Mouse (Mus musculus) liver, embryonic 13.5 days (tissue): ENCODE data around the gene Carf. TPM values are rescaled to one million over a fixed set of nuclear protein-coding genes. Genes with fewer than 3 reads are reported as not detected.
"Not testable (repeated sequence)": the region's sequence is repeated elsewhere in the genome, so short reads cannot be mapped to it uniquely, and the experiment has no call there.

Experiments
- ATAC-seq: fragments of 200-750 bp; cut with Nextera tagmentation; 2 replicates; pipeline ENCODE4 v1.8.0; 2017; ENCODE audit warnings: low read depth, mild to moderate bottlenecking, moderate number of reproducible peaks, moderate library complexity
- DNase-seq: peaks from one replicate; pipeline ENCODE4 v3.0.0; 2022
- H3K27ac ChIP-seq: fragments of 300-500 bp; sonication (generic); 2 replicates; pipeline ENCODE4 v1.5.1; 2015; ENCODE audit warnings: moderate library complexity, mild to moderate bottlenecking, inconsistent platforms
- H3K27me3 ChIP-seq: fragments of 300-500 bp; sonication (generic); 2 replicates; pipeline ENCODE4 v1.6.1; 2015; ENCODE audit warnings: mild to moderate bottlenecking, inconsistent platforms
- H3K36me3 ChIP-seq: fragments of 300-500 bp; sonication (generic); 2 replicates; pipeline ENCODE4 v1.6.1; 2015; ENCODE audit warnings: mild to moderate bottlenecking, inconsistent platforms
- H3K4me1 ChIP-seq: fragments of 300-500 bp; sonication (generic); replicated peaks from 2 replicates; pipeline ENCODE4 v1.6.1; 2015; ENCODE audit warnings: inconsistent platforms
- H3K4me2 ChIP-seq: fragments of 300-500 bp; sonication (generic); 2 replicates; pipeline ENCODE4 v1.6.1; 2015; ENCODE audit warnings: inconsistent platforms, mild to moderate bottlenecking, moderate library complexity
- H3K4me3 ChIP-seq: fragments of 300-500 bp; sonication (generic); replicated peaks from 2 replicates; pipeline ENCODE4 v1.5.1; 2015; ENCODE audit warnings: mild to moderate bottlenecking, inconsistent platforms
- H3K9ac ChIP-seq: fragments of 300-500 bp; sonication (generic); 2 replicates; pipeline ENCODE4 v1.6.1; 2015; ENCODE audit warnings: mild to moderate bottlenecking, inconsistent platforms
- H3K9me3 ChIP-seq: fragments of 300-500 bp; sonication (generic); replicated peaks from 2 replicates; pipeline ENCODE4 v1.6.1; 2016; ENCODE audit warnings: inconsistent platforms
- WGBS: fragments of 180-500 bp; shearing (Covaris S2); methylation state at CpG from one replicate; pipeline ENCODE4 v1.1.7; 2015; ENCODE audit not compliant: insufficient replicate concordance; 5-methylcytosine and 5-hydroxymethylcytosine counted together
- polyA plus RNA-seq: library from polyadenylated mRNA; unstranded; fragments of >200 nt; fragmentation: Nextera tagmentation; extraction: Ambion mirVana; gene quantifications from 2 replicates; pipeline ENCODE4 v1.2.1, GENCODE M21; 2015

The Carf gene
- polyA plus RNA-seq: 2.0 and 3.1 TPM in 2 replicates

DNA sequence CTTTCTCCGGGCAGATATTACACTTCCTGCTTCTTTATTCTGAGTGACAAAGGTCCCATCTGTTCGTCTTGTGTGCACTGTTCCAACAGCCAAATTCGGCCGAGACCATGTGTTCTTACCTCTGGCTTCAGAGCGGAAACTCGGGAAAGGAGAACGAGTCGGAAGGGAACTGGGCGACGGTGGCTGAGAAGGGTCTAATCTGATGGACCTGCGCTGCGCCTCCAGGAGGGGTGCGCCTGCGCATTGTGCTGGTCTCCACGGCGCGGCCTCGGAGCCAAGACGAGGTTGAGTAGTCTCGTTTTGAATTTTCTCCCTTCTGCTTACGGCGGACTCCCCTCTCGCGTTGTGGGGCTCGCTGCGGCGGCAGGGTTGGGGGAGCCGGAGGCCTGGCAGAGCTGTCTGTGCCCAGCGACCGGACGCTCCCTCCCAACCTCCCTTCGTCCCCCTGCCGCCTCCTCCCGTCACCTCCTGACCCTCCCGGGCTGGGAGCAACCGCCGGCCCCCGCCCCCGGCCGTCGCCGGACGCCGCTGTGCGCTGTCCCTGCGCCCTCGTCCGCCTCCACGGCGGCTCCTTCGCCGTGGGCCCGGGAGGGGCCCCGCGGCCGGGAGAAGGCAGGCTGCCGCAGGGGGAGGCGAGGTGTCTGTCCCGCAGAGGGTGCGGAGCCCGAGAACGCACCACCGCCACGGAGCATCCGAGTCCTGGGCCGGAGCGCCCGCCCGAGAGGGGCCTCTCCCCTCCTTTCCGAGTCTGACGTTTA is at the start of gene Carf, which contains the start of gene Wdr12:
TSS of gene Carf (plus strand) at position 224 of the 758 bp plus-strand sequence.
TSS of gene Wdr12 (minus strand) at position 622 of the 758 bp plus-strand sequence.
- Histone ChIP-seq H3K27me3 (no peaks in the 10 kb centered on the region), H3K4me3 (peak within 1 kb of the TSS; percentile 93), H3K4me1 (peaks cover 21% of the 10 kb centered on the region), H3K4me2 (peak within 1 kb of the TSS; percentile 83), H3K27ac (peak within 1 kb of the TSS; percentile 95), H3K9me3 (no peaks in the 10 kb centered on the region), H3K36me3 (peaks cover 17% of the 10 kb centered on the region), H3K9ac (peak within 1 kb of the TSS; percentile 93)
- ATAC-seq (peak; percentile 95), DNase-seq (peak; percentile 93)
- WGBS: under 1% methylated on average over 71 of the region's 71 CpGs

- Histone ChIP-seq H3K27me3 (no peaks in the 10 kb centered on the region), H3K4me2 (no peak overlapping the region), H3K9ac (no peak overlapping the region), H3K4me1 (no peaks in the 10 kb centered on the region), H3K9me3 (no peaks in the 10 kb centered on the region), H3K27ac (no peak overlapping the region), H3K4me3 (no peak overlapping the region), H3K36me3 (no peaks in the 10 kb centered on the region)
- no peak for DNase-seq
- 23% methylated on average over 3 of the region's 3 CpGs for WGBS
- ATAC-seq: no peak
Measured at GRCm38 (mm10) chr1:60054659-60055058, 43.4 kb upstream of the Carf start.

- H3K9me3 ChIP-seq: no peaks in the 10 kb centered on the region
- no peaks in the 10 kb centered on the region for H3K36me3 ChIP-seq
- H3K9ac ChIP-seq: no peak overlapping the region
- WGBS: 63% methylated on average over 3 of the region's 3 CpGs
- no peak overlapping the region for H3K27ac ChIP-seq
- H3K4me3 ChIP-seq: no peak overlapping the region
- ATAC-seq: no peak
- H3K27me3 ChIP-seq: no peaks in the 10 kb centered on the region
- H3K4me2 ChIP-seq: no peak overlapping the region
- no peaks in the 10 kb centered on the region for H3K4me1 ChIP-seq
- no peak for DNase-seq
Measured at GRCm38 (mm10) chr1:60056310-60056709, 41.7 kb upstream of the Carf start.

DNA sequence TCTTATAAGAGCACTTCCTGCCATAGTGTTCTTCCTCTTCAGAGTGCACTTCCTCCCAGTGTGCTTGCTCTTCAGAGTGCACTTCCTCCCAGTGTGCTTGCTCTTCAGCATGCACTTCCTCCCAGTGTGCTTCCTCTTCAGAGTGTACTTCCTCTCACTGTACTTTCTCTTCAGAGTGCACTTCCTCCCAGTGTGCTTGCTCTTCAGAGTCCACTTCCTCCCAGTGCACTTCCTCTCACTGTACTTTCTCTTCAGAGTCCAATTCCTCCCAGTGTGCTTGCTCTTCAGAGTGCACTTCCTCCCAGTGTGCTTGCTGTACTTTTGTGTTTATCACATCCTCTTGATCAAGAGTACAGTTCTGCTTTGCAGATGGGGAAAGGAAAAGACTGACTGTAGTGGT is 27.3 kb upstream of the Carf start:
- H3K36me3 ChIP-seq, H3K9me3 ChIP-seq, DNase-seq, H3K9ac ChIP-seq, H3K27me3 ChIP-seq, H3K4me3 ChIP-seq, H3K27ac ChIP-seq, H3K4me2 ChIP-seq, H3K4me1 ChIP-seq, ATAC-seq: not testable (repeated sequence)

DNA sequence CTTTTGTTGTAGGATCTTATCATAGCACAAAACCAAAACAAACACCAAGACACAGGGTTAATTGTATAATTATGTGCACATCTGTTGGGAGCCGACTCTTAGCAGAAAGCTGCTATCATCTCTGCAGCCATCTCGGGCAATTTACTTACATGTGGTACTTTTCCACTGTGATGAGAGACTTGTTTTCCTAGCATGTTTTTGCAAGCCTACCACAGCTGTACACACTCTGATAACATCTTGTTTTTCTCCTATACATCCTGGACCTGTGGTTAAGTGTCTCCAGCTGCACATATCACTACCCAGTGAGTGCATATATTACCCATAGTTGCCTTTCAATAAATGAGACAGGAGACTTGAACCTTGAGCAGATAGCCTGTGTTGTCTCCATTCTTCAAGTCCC is 23.1 kb upstream of the Carf start:
- ATAC-seq: no peak
- H3K4me3 ChIP-seq: no peak overlapping the region
- no peak overlapping the region for H3K4me2 ChIP-seq
- WGBS: 66% methylated on average over 2 of the region's 2 CpGs
- H3K36me3 ChIP-seq: peaks cover 35% of the 10 kb centered on the region
- no peak overlapping the region for H3K9ac ChIP-seq
- no peaks in the 10 kb centered on the region for H3K4me1 ChIP-seq
- H3K27me3 ChIP-seq: no peaks in the 10 kb centered on the region
- no peaks in the 10 kb centered on the region for H3K9me3 ChIP-seq
- DNase-seq: no peak
- no peak overlapping the region for H3K27ac ChIP-seq

- Histone ChIP-seq H3K36me3 (peaks cover 40% of the 10 kb centered on the region), H3K27me3 (no peaks in the 10 kb centered on the region), H3K9ac (no peak overlapping the region), H3K4me2 (no peak overlapping the region), H3K4me1 (no peaks in the 10 kb centered on the region), H3K9me3 (no peaks in the 10 kb centered on the region), H3K4me3 (no peak overlapping the region), H3K27ac (no peak overlapping the region)
- no peak for ATAC-seq
- no peak for DNase-seq
- WGBS: 66% methylated on average over 3 of the region's 3 CpGs
Measured at GRCm38 (mm10) chr1:60075590-60075989, 22.5 kb upstream of the Carf start.

- Histone ChIP-seq H3K9ac (no peak overlapping the region), H3K27ac (no peak overlapping the region), H3K4me3 (no peak overlapping the region), H3K9me3 (no peaks in the 10 kb centered on the region), H3K4me1 (no peaks in the 10 kb centered on the region), H3K36me3 (peaks cover 44% of the 10 kb centered on the region), H3K4me2 (no peak overlapping the region), H3K27me3 (no peaks in the 10 kb centered on the region)
- no peak for ATAC-seq
- DNase-seq: no peak
- 83% methylated on average over 6 of the region's 6 CpGs for WGBS
Measured at GRCm38 (mm10) chr1:60076411-60076810, 21.6 kb upstream of the Carf start.

DNA sequence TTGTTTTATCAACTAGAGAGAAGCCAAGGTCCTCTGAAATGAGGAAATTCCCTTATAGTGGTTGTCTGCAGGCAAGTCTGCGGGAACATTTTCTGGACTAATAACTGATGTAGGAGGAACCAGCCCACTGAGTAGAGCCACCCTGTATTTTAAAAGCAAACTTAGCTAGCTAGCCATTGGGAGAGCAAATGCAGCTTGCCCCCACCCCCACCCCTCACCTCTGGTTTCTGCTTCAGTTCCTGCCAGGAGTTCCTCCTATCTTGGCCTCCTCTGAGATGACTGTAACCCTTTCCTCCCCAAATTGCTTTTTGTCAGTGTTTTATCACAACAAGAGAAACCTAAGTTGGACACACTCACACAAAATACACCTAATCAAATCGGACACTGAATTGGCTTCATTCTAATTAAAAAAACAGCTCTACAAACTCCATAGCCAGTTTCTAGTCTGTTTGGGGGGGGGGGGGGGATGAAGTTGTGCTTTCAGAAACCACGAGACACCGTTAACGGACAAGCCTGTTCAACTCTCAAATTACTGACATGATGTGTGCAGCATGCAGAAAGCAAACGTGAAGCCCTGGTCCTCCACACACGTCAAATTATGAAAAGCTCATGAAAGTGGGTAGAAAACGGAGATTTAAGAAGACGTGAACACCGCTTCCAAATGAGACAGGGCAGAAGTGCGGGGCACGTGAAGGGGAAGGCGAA is 1.3 kb upstream of the Carf start:
- Histone ChIP-seq H3K4me2 (peak overlapping the region; percentile 83), H3K9me3 (no peaks in the 10 kb centered on the region), H3K9ac (peak overlapping the region; percentile 93), H3K4me3 (peak overlapping the region; percentile 93), H3K27me3 (no peaks in the 10 kb centered on the region), H3K27ac (peak overlapping the region; percentile 71), H3K36me3 (peaks cover 31% of the 10 kb centered on the region), H3K4me1 (peaks cover 21% of the 10 kb centered on the region)
- ATAC-seq (no peak), DNase-seq (peak; percentile 2)
- 2% methylated on average over 13 of the region's 13 CpGs for WGBS

DNA sequence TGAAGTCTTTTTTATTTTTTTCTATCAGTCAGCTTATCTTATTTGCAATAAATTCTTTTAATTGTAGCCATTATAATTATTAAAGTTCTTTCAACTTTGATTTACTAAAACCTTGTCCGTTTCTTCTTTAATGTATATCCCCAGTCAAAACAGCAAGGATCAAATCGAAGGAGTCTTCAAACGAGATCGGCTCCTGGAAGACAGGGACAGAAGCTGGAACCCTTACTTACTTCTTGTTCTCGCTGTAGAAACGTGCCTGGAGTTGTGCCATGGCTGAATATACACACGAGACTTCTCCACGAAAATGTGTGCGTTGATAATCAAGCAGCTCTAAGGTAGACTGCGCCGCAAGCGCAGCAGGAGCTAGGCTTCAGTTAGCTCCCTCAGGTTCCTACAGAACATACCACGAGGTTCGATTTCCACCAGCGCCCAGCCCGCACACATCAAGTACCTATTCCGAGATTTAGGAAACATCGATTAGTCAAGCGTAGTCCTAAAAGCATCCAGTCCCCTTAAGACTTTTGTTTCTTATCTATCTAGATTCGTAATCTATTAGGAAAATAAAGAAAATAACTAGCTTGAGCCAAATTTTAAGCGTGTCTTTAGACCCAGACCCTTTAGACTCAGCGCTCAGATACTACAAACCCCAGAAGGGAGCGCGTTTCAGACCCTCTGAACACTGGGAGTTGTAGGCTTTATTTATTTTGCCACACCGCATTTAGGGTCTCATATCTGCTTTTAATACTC is 597 bp upstream of the Carf start:
- WGBS: under 1% methylated on average over 25 of the region's 25 CpGs
- peak overlapping the region; percentile 95 for H3K27ac ChIP-seq
- peaks cover 21% of the 10 kb centered on the region for H3K4me1 ChIP-seq
- peak overlapping the region; percentile 83 for H3K4me2 ChIP-seq
- DNase-seq (peak; percentile 64), ATAC-seq (peak; percentile 82)
- no peaks in the 10 kb centered on the region for H3K9me3 ChIP-seq
- no peaks in the 10 kb centered on the region for H3K27me3 ChIP-seq
- H3K9ac ChIP-seq: peak overlapping the region; percentile 93
- H3K36me3 ChIP-seq: peaks cover 24% of the 10 kb centered on the region
- peak overlapping the region; percentile 93 for H3K4me3 ChIP-seq

GRCm38 (mm10) chr1:60098839-60099238 is 792 bp downstream of the Carf start:
- ATAC-seq: no peak
- H3K27me3 ChIP-seq: no peaks in the 10 kb centered on the region
- H3K9ac ChIP-seq: peak overlapping the region; percentile 93
- H3K4me3 ChIP-seq: peak overlapping the region; percentile 93
- peaks cover 21% of the 10 kb centered on the region for H3K4me1 ChIP-seq
- H3K9me3 ChIP-seq: no peaks in the 10 kb centered on the region
- peak; percentile 5 for DNase-seq
- H3K36me3 ChIP-seq: peaks cover 14% of the 10 kb centered on the region
- peak overlapping the region; percentile 83 for H3K4me2 ChIP-seq
- 5% methylated on average over 9 of the region's 9 CpGs for WGBS
- H3K27ac ChIP-seq: no peak overlapping the region

DNA sequence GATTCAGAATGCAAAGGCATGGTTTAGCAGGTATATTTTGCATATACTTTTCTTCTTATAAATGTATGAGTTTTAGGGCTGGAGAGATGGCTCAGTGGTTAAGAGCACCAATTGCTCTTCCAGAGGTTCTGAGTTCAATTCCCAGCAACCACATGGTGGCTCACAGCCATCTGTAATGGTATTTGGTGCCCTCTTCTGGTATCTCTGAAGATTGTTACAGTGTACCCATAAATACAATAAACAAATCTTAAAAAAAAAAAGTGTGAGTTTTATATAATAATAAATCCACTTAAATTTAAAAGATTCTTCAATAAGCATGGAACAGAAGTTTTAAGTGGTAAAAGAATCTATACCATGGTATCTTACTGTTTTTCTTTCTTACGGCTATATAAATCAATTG is 6.5 kb downstream of the Carf start:
- Histone ChIP-seq H3K4me1 (no peaks in the 10 kb centered on the region), H3K27ac (no peak overlapping the region), H3K9me3 (no peaks in the 10 kb centered on the region), H3K9ac (no peak overlapping the region), H3K27me3 (no peaks in the 10 kb centered on the region), H3K4me2 (no peak overlapping the region), H3K36me3 (peaks cover 15% of the 10 kb centered on the region), H3K4me3 (no peak overlapping the region)
- ATAC-seq (no peak), DNase-seq (no peak)
- WGBS: 94% methylated on average over 1 of the region's 1 CpGs
